Mouse (Mus musculus) thymus, adult 2 months (tissue): ENCODE data around the gene Ephb2.

ENCODE experiments used
- CTCF ChIP-seq: fragments of 200-500 bp; IDR thresholded peaks from 2 replicates; pipeline ENCODE4 v1.5.1; 2012; ENCODE audit warnings: mild to moderate bottlenecking, control low read depth, low read length, moderate library complexity, borderline replicate concordance; ENCODE audit not compliant: control insufficient read depth, poor library complexity, insufficient read depth; ENCODE audit errors: extremely low read depth
- POLR2A ChIP-seq: fragments of 200-500 bp; IDR thresholded peaks from 2 replicates; pipeline ENCODE4 v1.6.1; 2012; ENCODE audit warnings: mild to moderate bottlenecking, low read length, control low read depth, moderate library complexity; ENCODE audit not compliant: control insufficient read depth, poor library complexity, insufficient read depth; ENCODE audit errors: extremely low read depth

- TF ChIP-seq CTCF (no peak), POLR2A (no peak)
These were observed 26.6 kb upstream of the Ephb2 start for GRCm38 (mm10) chr4:136862411-136862810.
